Mouse (Mus musculus) gastrocnemius, adult 2 months (tissue): ENCODE results near the gene Kcnc2. TPM values are rescaled to one million over a fixed set of nuclear protein-coding genes. Genes with fewer than 3 reads are reported as not detected.

Source experiments
- DNase-seq: peaks from one replicate; pipeline ENCODE4 v3.0.0; 2022
- H3K27ac ChIP-seq: fragments of 200-600 bp; 2 replicates; pipeline ENCODE4 v1.8.1; 2022; ENCODE audit warnings: mild to moderate bottlenecking
- H3K4me3 ChIP-seq: fragments of 200-600 bp; 2 replicates; pipeline ENCODE4 v1.8.1; 2022; ENCODE audit warnings: mild to moderate bottlenecking, moderate library complexity
- CTCF ChIP-seq: fragments of 200-600 bp; IDR thresholded peaks from 2 replicates; pipeline ENCODE4 v1.8.1; 2022; ENCODE audit warnings: antibody characterized with exemption, mild to moderate bottlenecking, moderate library complexity
- intact Hi-C: fragments of 180-260 bp; cut with DNase I; formaldehyde crosslinking; loops from one replicate; pipeline ENCODE4 v1.15.1; 2025
- total RNA-seq, 2 experiments: library from RNA; stranded (reverse); gene quantifications; 2 replicates each; pipeline ENCODE4 v1.2.3; 2021

Gene Kcnc2
- total RNA-seq, 2 experiments from 2014 or later, result 0.13 to 0.28 TPM

DNA sequence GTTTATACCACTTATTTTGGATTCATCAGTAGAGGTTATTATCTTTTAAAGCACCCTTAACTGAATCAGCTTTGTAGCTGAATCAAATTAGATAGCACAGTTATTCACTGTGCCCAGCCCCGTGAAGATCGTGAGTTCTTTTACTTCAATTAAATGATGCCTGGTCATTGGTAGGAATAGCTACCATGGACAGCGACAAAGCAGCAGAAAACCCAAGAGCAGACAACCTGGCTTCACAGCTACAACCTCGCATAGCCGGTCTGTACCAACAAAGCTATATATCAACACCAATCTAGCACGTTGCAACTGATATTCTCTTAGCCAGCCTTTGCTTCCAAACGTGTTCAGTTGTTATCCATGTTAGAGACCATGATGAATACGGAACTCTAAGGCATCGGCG, 152.4 kb downstream of the Kcnc2 start:
- intact Hi-C loops, result no loop called here
- no peak overlapping the region for H3K27ac ChIP-seq

DNA sequence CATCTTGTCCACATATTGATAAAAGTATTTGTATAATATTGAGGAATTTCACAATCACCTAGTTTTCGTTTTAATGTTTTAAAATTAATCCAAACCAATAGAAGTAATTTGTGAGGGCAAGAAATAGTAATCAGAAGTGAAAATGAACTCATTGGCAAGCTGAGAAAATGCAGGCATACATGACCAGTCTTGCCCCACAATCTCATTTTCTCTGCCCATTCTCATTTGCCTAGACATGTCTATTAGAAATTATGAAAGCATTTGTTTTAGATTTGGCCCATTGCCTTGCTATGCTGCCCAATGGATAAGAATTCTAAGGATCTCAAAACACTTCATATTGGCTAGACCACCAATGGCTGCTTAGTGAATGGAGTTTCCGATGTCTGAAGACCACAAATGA, 166.0 kb downstream of the Kcnc2 start:
- TF ChIP-seq CTCF, result no peak
- H3K4me3 ChIP-seq, result no peak overlapping the region
- no peak overlapping the region for H3K27ac ChIP-seq
- DNase-seq, result no peak
- intact Hi-C loops, result no loop called here

More for the DNA sequence above, 152.4 kb downstream of the Kcnc2 start:
- no peak overlapping the region for H3K4me3 ChIP-seq
- TF ChIP-seq CTCF, result no peak
- DNase-seq, result no peak

DNA sequence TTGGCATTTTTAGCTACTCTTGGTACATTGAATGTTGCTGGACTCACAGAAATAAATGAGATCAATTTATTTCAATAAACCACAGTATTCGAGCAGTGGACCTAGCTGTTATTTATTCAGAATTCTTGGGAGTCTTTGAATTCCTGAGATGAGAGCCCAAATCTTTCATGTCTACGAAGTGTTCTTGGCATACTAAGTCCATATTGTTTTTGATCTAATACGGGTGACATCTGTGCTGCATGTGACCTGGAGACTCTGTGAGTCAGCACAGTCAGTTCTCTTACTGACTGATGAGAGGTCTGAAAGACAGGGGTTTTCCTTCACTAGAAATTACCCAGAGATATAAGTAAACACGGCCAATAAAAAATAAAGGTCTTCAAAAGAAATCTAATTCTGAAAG, 173.7 kb downstream of the Kcnc2 start:
- Histone ChIP-seq H3K4me3 (no peak overlapping the region), H3K27ac (no peak overlapping the region)
- TF ChIP-seq CTCF, result no peak
- no peak for DNase-seq
- intact Hi-C loops, result no loop called here

DNA sequence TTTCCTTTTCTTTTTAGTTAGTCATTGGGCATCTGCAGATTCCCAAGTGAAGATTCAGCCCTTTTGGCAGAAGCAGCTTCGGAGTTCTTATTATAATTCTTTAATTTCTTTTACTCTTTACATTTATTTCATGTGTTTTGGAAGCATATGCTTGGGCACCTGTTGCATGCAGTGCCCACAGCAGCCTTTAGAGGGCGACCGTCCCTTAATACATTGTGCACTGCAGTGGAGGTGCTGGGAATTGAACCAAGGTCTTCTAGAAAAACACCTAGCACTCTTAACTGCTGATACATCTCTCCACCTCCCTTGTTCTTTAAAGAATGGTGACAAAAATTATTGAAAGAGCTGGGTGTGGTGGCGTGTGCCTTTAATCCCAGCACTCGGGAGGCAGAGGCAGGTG, 180.0 kb downstream of the Kcnc2 start:
- no peak for TF ChIP-seq CTCF
- H3K4me3 ChIP-seq, result no peak overlapping the region
- no peak overlapping the region for H3K27ac ChIP-seq
- DNase-seq, result no peak
- intact Hi-C loops, result no loop called here

DNA sequence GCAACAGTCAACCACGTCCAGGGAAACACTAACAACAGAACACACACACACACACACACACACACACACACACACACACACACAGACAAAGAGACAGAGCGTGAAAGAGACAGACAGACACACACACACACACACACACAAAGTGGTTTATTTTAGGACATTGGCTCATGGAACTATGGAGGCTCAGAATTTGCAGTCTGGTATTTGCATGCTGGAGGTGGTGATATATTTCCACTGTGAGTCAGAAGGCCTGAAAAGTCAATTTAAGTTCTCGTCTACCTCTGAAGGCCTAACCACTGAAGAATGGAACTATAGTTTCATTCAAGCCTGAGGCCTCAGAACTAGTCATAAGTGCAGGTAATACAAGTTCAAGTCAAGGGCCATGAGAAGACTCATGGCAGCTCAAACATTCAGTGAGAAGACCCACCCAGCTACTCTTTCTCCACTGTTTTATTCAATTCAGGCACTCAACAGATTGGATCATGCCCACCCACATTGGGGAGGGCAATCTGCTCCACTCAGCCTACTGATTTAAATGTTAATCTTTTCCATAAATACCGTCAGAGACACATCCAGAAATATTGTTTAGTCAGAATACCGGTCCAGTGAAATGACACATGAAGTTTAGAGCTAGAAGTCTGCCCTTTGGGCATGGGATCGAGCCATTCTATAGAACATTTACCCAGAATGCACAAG, 197.9 kb downstream of the Kcnc2 start:
- intact Hi-C loops, result no loop called here
- no peak overlapping the region for H3K27ac ChIP-seq

DNA sequence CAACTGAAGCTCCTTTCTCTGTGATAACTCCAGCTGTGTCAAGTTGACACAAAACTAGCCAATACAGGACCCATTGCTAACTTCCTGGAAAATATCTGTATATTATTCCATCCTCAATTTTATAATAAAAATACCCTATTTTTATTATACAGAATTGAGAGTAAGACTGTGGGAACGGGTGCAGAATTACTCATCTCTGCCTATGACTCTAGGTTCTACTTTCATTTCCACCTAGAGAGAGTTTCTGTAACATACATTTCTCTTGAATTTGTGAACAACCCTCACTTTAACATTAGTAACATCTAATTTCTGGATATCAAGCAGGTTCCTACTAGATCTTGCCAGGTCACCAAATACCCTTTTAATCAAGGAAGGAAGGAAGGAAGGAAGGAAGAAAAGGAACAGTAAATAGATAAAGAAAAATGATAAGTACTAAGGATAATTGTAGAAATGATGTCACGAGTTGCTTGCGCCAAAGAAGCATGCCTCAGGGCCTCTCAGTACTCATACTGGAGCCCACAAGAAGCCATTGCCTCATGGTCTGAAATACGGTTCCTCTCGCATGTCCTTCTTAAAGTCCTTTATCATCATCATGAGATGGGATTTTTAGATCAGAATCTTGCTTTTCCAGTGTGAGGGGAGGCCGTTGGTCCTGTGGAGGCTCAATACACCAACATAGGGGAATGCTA, 203.3 kb downstream of the Kcnc2 start:
- no peak for DNase-seq
- H3K4me3 ChIP-seq, result no peak overlapping the region
- no peak overlapping the region for H3K27ac ChIP-seq
- no peak for TF ChIP-seq CTCF
- intact Hi-C loops, result no loop called here

More for the DNA sequence above, 197.9 kb downstream of the Kcnc2 start:
- no peak for TF ChIP-seq CTCF
- DNase-seq, result no peak
- no peak overlapping the region for H3K4me3 ChIP-seq

DNA sequence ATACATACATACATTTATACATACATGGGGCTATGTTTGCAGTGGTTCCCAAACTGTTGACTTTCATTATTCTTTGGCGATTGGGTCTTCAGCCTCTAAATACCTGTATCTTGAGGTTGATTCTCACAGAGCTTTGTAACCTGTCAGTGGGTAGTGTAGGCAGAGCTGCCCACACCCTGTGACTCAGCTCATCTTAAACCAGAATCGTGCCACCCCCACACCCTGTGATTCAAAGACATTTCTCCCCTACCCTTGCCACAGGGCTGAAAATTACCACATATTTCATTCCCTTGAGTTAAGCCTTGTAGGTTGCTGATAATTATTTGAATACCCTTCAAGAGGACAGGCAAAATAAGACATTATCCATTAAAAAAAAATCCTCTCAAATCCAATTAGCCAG, 210.5 kb downstream of the Kcnc2 start:
- TF ChIP-seq CTCF, result no peak
- intact Hi-C loops, result no loop called here
- DNase-seq, result no peak
- Histone ChIP-seq H3K27ac (no peak overlapping the region), H3K4me3 (no peak overlapping the region)

DNA sequence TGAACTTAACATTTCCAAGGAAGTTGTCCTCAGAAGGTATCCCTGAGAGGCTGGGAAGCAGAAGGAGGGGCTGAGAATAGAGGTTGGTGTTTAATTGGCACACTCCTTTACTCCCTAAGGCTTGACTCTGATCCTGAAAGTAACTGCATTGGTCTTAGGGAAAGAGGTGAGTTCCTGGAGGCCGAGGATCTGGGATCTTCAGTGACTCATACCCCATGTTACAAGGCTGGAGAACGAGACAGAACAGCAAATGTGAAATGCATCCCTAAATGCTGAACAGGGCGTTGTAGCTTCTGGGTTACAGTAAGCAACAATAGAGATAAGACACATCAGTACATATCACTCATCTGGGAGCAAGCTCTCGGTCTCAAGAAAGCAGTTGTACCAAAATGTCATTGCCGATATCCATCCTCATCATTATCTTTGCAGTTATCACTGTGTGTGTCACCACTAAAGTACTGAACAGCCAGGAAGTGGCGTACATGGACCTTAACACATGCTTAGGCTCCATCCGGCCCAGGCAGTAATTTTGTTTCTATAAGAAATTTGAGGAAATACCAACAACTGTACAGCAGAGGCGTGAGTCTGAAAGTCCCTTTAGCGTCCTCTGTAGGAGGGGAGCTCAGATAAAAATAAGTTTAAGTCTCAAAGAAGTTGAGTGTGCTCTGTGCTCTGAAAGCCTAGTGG, 211.1 kb downstream of the Kcnc2 start:
- intact Hi-C loops, result no loop called here
- H3K4me3 ChIP-seq, result no peak overlapping the region
- no peak overlapping the region for H3K27ac ChIP-seq
- DNase-seq, result no peak
- TF ChIP-seq CTCF, result no peak

DNA sequence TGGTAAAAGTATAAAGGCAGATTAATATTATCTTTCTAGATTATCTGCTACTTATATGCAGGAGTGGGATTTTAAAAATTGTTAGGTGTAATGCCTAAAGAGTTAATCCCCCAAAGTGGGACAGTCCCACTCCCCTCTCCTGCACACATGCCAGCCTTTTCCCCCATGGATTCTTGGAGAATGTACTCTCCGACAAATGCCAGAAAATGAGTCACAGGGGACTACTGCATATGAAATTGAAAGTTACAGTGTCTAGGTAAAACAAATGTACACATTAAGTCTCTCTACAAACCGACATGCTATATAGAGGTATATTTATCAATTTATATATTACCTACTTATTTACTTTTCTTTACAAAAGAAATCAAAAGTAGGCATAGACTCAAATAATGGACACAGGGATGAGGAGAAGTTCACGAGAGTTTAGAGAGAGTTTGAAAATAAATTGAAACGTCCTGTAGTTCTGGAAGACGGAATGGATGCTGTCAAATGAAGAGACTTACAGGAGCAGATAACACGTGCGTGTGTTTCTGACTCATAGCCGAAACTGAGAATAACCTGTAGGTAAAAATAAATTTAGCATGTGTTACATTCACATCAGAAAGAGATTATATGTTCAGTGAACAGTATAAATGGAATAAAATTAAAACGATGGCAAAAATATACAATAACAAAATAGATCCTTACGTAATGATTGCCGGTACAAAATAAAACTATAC, 213.6 kb downstream of the Kcnc2 start:
- H3K27ac ChIP-seq, result no peak overlapping the region
- intact Hi-C loops, result no loop called here
- no peak for DNase-seq
- H3K4me3 ChIP-seq, result no peak overlapping the region
- no peak for TF ChIP-seq CTCF

DNA sequence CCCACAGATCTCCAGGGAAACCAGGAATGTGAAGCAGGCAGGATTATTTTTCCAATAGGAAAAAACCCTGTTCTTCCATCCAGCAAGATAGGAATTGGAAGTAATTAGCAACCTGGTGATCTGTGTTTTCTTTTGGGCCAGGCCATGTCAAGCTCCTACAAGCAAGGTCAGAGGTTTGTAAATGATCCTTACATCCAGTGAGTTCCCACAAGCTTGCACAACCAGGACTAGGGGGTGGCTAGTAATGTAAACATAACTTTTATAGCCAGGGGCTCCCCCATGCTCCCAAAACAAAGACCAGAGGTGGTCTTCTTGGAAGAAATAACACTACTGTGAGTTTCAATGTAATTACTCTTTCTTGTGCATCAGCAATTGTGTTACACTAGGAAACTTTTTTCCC, 214.9 kb downstream of the Kcnc2 start:
- TF ChIP-seq CTCF, result no peak
- no peak for DNase-seq
- Histone ChIP-seq H3K27ac (no peak overlapping the region), H3K4me3 (no peak overlapping the region)
- intact Hi-C loops, result no loop called here

DNA sequence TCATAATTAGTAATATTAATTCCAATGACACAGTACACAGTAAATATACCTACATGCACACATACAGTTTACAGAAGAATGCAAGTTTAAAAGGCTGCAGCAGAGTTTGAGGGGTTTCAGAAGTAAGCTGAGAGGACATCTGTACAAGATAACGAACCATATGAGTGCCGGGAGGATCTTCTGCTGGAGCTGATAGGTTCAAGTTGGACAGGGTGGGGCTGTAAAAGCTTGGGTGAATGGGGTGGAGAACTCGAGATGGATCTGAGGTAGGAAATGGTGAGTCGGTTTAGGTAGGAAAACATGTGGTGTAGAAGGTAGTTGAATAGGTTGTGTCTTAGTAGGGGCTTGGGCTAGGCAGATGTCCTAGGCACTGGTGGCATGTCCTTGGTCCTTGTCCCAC, 217.8 kb downstream of the Kcnc2 start:
- no peak for TF ChIP-seq CTCF
- H3K4me3 ChIP-seq, result no peak overlapping the region
- H3K27ac ChIP-seq, result no peak overlapping the region
- intact Hi-C loops, result no loop called here
- DNase-seq, result no peak

Other genes with a start within 250 kb of the Kcnc2 start
- not detected for gene Glipr1l1, start 210.9 kb upstream of the Kcnc2 start, total RNA-seq
- not detected for gene Glipr1l2, start 187.8 kb upstream of the Kcnc2 start, total RNA-seq
- gene Glipr1l3, start 110.8 kb upstream of the Kcnc2 start, total RNA-seq, result not detected
- not detected for gene Caps2, start 107.5 kb upstream of the Kcnc2 start, total RNA-seq